Mouse (Mus musculus): ENCODE results near the gene Cacna1f. TPM values are rescaled to one million over a fixed set of nuclear protein-coding genes. Genes with fewer than 3 reads are reported as not detected.
A peak's percentile ranks its signal among the peaks of the same experiment; 100 is the strongest.

Gene Cacna1f
- total and polyA plus RNA-seq, 2 experiments = under 0.01 to 0.04 TPM

- no peaks in the 10 kb centered on the region for H3K4me1 ChIP-seq (ENCODE audit: control insufficient read depth, insufficient read depth, low read length)
- WGBS = 4% methylated on average over 12 of the region's 12 CpGs
Observed at GRCm38 (mm10) chrX:7680057-7680412, 73.2 kb downstream of the Cacna1f start.

GRCm38 (mm10) chrX:7680864-7681263 is 74.0 kb downstream of the Cacna1f start, which contains the start of gene Magix:
Gene Magix, minus strand, starts transcription at chrX:7681251.
- Histone ChIP-seq H3K27ac (replicated peaks; ENCODE audit: insufficient read depth, low read depth, low read length) (peak within 1 kb of the TSS; percentile 94), H3K4me1 (ENCODE audit: control insufficient read depth, insufficient read depth, low read length) (no peaks in the 10 kb centered on the region), H3K36me3 (ENCODE audit: control insufficient read depth, insufficient read depth, low read length) (no peaks in the 10 kb centered on the region), H3K79me2 (ENCODE audit: control insufficient read depth, insufficient read depth, low read length) (no peaks in the 10 kb centered on the region), H3K9ac (ENCODE audit: low read depth, low read length) (peak within 1 kb of the TSS; percentile 65), H3K4me3 (ENCODE audit: insufficient read depth, low read depth, low read length) (peak within 1 kb of the TSS; percentile 60), H3K27me3 (ENCODE audit: control insufficient read depth, insufficient read depth, low read length) (no peaks in the 10 kb centered on the region)
- 13% methylated on average over 14 of the region's 14 CpGs for WGBS
- peak; percentile 68 for DNase-seq (ENCODE audit: extremely low read depth, low read depth, low spot score)
- TF ChIP-seq CTCF (IDR thresholded peaks at IDR 0.05; ENCODE audit: low read depth, low read length) = no peak
- no peak for TF ChIP-seq POLR2A (IDR thresholded peaks at IDR 0.05; ENCODE audit: extremely low read depth, insufficient read depth, low read length)

More at GRCm38 (mm10) chrX:7680057-7680412, 73.2 kb downstream of the Cacna1f start:
- no peaks in the 10 kb centered on the region for H3K36me3 ChIP-seq (ENCODE audit: control insufficient read depth, insufficient read depth, low read length)
- no peaks in the 10 kb centered on the region for H3K79me2 ChIP-seq (ENCODE audit: control insufficient read depth, insufficient read depth, low read length)
- no peak for DNase-seq (ENCODE audit: extremely low read depth, low read depth, low spot score)
- peak overlapping the region; percentile 50 for H3K4me3 ChIP-seq (ENCODE audit: insufficient read depth, low read depth, low read length)
- no peak for TF ChIP-seq CTCF (IDR thresholded peaks at IDR 0.05; ENCODE audit: low read depth, low read length)
- H3K27me3 ChIP-seq (ENCODE audit: control insufficient read depth, insufficient read depth, low read length) = no peaks in the 10 kb centered on the region
- peak overlapping the region; percentile 46 for H3K9ac ChIP-seq (ENCODE audit: low read depth, low read length)
- H3K27ac ChIP-seq (replicated peaks; ENCODE audit: insufficient read depth, low read depth, low read length) = peak overlapping the region; percentile 94

Other genes starting within 250 kb of the Cacna1f start
- 0.37 and 0.47 TPM in 2 replicates for gene Usp27x, start 231.3 kb upstream of the Cacna1f start, total RNA-seq (2014; rRNA removed)
- 0.21 and 0.31 TPM in 2 replicates for gene Usp27x, start 231.3 kb upstream of the Cacna1f start, polyA plus RNA-seq (2012; rRNA removed)
- not detected in 2 replicates for gene Foxp3, start 33.4 kb upstream of the Cacna1f start, total RNA-seq (2014; rRNA removed)
- gene Foxp3, start 33.4 kb upstream of the Cacna1f start, polyA plus RNA-seq (2012; rRNA removed) = 0.07 TPM in 1 of 2 replicates, not detected in the other
- 0.74 and 0.81 TPM in 2 replicates for gene Ppp1r3f, start 32.8 kb upstream of the Cacna1f start, total RNA-seq (2014; rRNA removed)
- 0.50 and 0.80 TPM in 2 replicates for gene Ppp1r3f, start 32.8 kb upstream of the Cacna1f start, polyA plus RNA-seq (2012; rRNA removed)
- gene Ccdc22, start 1.6 kb upstream of the Cacna1f start, total RNA-seq (2014; rRNA removed) = 9.1 and 13.2 TPM in 2 replicates
- 10.8 and 12.3 TPM in 2 replicates for gene Ccdc22, start 1.6 kb upstream of the Cacna1f start, polyA plus RNA-seq (2012; rRNA removed)
- gene Syp, start 31.4 kb downstream of the Cacna1f start, total RNA-seq (2014; rRNA removed) = 0.40 and 0.46 TPM in 2 replicates
- gene Syp, start 31.4 kb downstream of the Cacna1f start, polyA plus RNA-seq (2012; rRNA removed) = 0.25 and 0.42 TPM in 2 replicates
- gene Prickle3, start 50.2 kb downstream of the Cacna1f start, total RNA-seq (2014; rRNA removed) = 2.0 and 2.8 TPM in 2 replicates
- 4.6 and 6.8 TPM in 2 replicates for gene Prickle3, start 50.2 kb downstream of the Cacna1f start, polyA plus RNA-seq (2012; rRNA removed)
- gene Plp2, start 64.3 kb downstream of the Cacna1f start, total RNA-seq (2014; rRNA removed) = 0.92 and 1.7 TPM in 2 replicates
- 3.7 and 4.0 TPM in 2 replicates for gene Plp2, start 64.3 kb downstream of the Cacna1f start, polyA plus RNA-seq (2012; rRNA removed)
- gene Magix, start 74.2 kb downstream of the Cacna1f start, total RNA-seq (2014; rRNA removed) = 20.9 and 21.3 TPM in 2 replicates
- gene Magix, start 74.2 kb downstream of the Cacna1f start, polyA plus RNA-seq (2012; rRNA removed) = 33.0 and 36.9 TPM in 2 replicates
- gene Gpkow, start 90.0 kb downstream of the Cacna1f start, total RNA-seq (2014; rRNA removed) = 5.0 and 5.5 TPM in 2 replicates
- 4.3 and 5.0 TPM in 2 replicates for gene Gpkow, start 90.0 kb downstream of the Cacna1f start, polyA plus RNA-seq (2012; rRNA removed)
- gene Wdr45, start 107.2 kb downstream of the Cacna1f start, total RNA-seq (2014; rRNA removed) = 33.4 and 37.1 TPM in 2 replicates
- 39.9 and 48.3 TPM in 2 replicates for gene Wdr45, start 107.2 kb downstream of the Cacna1f start, polyA plus RNA-seq (2012; rRNA removed)
- gene Gm45208, start 115.2 kb downstream of the Cacna1f start, total RNA-seq (2014; rRNA removed) = 1.0 TPM in 1 of 2 replicates, not detected in the other
- 1.5 and 1.9 TPM in 2 replicates for gene Gm45208, start 115.2 kb downstream of the Cacna1f start, polyA plus RNA-seq (2012; rRNA removed)
- gene Praf2, start 121.4 kb downstream of the Cacna1f start, total RNA-seq (2014; rRNA removed) = 1.1 and 2.8 TPM in 2 replicates
- 7.7 and 13.9 TPM in 2 replicates for gene Praf2, start 121.4 kb downstream of the Cacna1f start, polyA plus RNA-seq (2012; rRNA removed)
- 0.34 and 0.37 TPM in 2 replicates for gene Ccdc120, start 143.8 kb downstream of the Cacna1f start, total RNA-seq (2014; rRNA removed)
- gene Ccdc120, start 143.8 kb downstream of the Cacna1f start, polyA plus RNA-seq (2012; rRNA removed) = 1.00 and 1.1 TPM in 2 replicates
- gene Tfe3, start 155.5 kb downstream of the Cacna1f start, total RNA-seq (2014; rRNA removed) = 4.7 and 9.4 TPM in 2 replicates
- 15.6 and 17.0 TPM in 2 replicates for gene Tfe3, start 155.5 kb downstream of the Cacna1f start, polyA plus RNA-seq (2012; rRNA removed)
- 11.5 and 13.5 TPM in 2 replicates for gene Gripap1, start 182.7 kb downstream of the Cacna1f start, total RNA-seq (2014; rRNA removed)
- gene Gripap1, start 182.7 kb downstream of the Cacna1f start, polyA plus RNA-seq (2012; rRNA removed) = 14.6 and 22.2 TPM in 2 replicates
- gene Kcnd1, start 215.2 kb downstream of the Cacna1f start, total RNA-seq (2014; rRNA removed) = not detected in 2 replicates
- gene Kcnd1, start 215.2 kb downstream of the Cacna1f start, polyA plus RNA-seq (2012; rRNA removed) = 0.11 TPM in 2 replicates
- gene Otud5, start 234.3 kb downstream of the Cacna1f start, total RNA-seq (2014; rRNA removed) = 18.0 and 22.0 TPM in 2 replicates
- 14.2 and 17.0 TPM in 2 replicates for gene Otud5, start 234.3 kb downstream of the Cacna1f start, polyA plus RNA-seq (2012; rRNA removed)